Mouse (Mus musculus) embryonic fibroblast, embryonic 13.5 days (primary cell): ENCODE measurements around the gene Mier3. TPM values are rescaled to one million over a fixed set of nuclear protein-coding genes. Genes with fewer than 3 reads are reported as not detected.
A peak's percentile ranks its signal among the peaks of the same experiment; 100 is the strongest.

ENCODE experiments used
- H3K27ac ChIP-seq: 2 replicates; pipeline ENCODE4 v1.5.1; 2012; ENCODE audit warnings: low read length, control low read depth, inconsistent platforms; ENCODE audit not compliant: insufficient read depth
- H3K4me1 ChIP-seq: 2 replicates; pipeline ENCODE4 v1.6.1; 2011; ENCODE audit warnings: low read length; ENCODE audit not compliant: control insufficient read depth, insufficient read depth
- H3K4me3 ChIP-seq: 2 replicates; pipeline ENCODE4 v1.5.1; 2011; ENCODE audit warnings: mild to moderate bottlenecking, control low read depth, low read length; ENCODE audit not compliant: insufficient read depth
- CTCF ChIP-seq: IDR thresholded peaks from 2 replicates; pipeline ENCODE4 v1.5.1; 2011; ENCODE audit warnings: mild to moderate bottlenecking, control low read depth, low read length, moderate library complexity, borderline replicate concordance; ENCODE audit not compliant: insufficient read depth
- POLR2A ChIP-seq: IDR thresholded peaks from 2 replicates; pipeline ENCODE4 v1.6.1; 2011; ENCODE audit warnings: low read depth, mild to moderate bottlenecking, control low read depth, low read length, moderate library complexity
- polyA plus RNA-seq: library from polyadenylated mRNA; stranded (reverse); fragments of >200 nt; gene quantifications from 2 replicates; pipeline ENCODE4 v1.2.4, GENCODE M21; 2011; ENCODE audit warnings: low read depth; ENCODE audit not compliant: missing spikeins, insufficient read length

The Mier3 gene
- polyA plus RNA-seq, 1 experiment = 32.3 TPM

GRCm38 (mm10) chr13:111656769-111657168 is 24.0 kb upstream of the Mier3 start:
- Histone ChIP-seq H3K4me1 (no peaks in the 10 kb centered on the region), H3K4me3 (no peak overlapping the region), H3K27ac (no peak overlapping the region)
- TF ChIP-seq CTCF (no peak), POLR2A (no peak)

GRCm38 (mm10) chr13:111658501-111659280 is 22.1 kb upstream of the Mier3 start:
- no peaks in the 10 kb centered on the region for H3K4me1 ChIP-seq
- no peak overlapping the region for H3K27ac ChIP-seq
- TF ChIP-seq CTCF (no peak), POLR2A (no peak)
- H3K4me3 ChIP-seq = no peak overlapping the region

GRCm38 (mm10) chr13:111659430-111659829 is 21.3 kb upstream of the Mier3 start:
- TF ChIP-seq CTCF (no peak), POLR2A (no peak)
- no peak overlapping the region for H3K4me3 ChIP-seq
- no peaks in the 10 kb centered on the region for H3K4me1 ChIP-seq
- H3K27ac ChIP-seq = no peak overlapping the region

GRCm38 (mm10) chr13:111660072-111660471 is 20.7 kb upstream of the Mier3 start:
- H3K4me1 ChIP-seq = no peaks in the 10 kb centered on the region
- TF ChIP-seq CTCF (no peak), POLR2A (no peak)
- no peak overlapping the region for H3K4me3 ChIP-seq
- H3K27ac ChIP-seq = no peak overlapping the region

GRCm38 (mm10) chr13:111660556-111660955 is 20.2 kb upstream of the Mier3 start:
- Histone ChIP-seq H3K4me1 (no peaks in the 10 kb centered on the region), H3K4me3 (no peak overlapping the region), H3K27ac (no peak overlapping the region)
- TF ChIP-seq POLR2A (no peak), CTCF (no peak)

GRCm38 (mm10) chr13:111668016-111668415 is 12.8 kb upstream of the Mier3 start:
- no peaks in the 10 kb centered on the region for H3K4me1 ChIP-seq
- TF ChIP-seq CTCF (no peak), POLR2A (no peak)
- no peak overlapping the region for H3K27ac ChIP-seq
- H3K4me3 ChIP-seq = no peak overlapping the region

- no peak overlapping the region for H3K4me3 ChIP-seq
- no peaks in the 10 kb centered on the region for H3K4me1 ChIP-seq
- TF ChIP-seq POLR2A (no peak), CTCF (no peak)
- H3K27ac ChIP-seq = no peak overlapping the region
These were observed 3.9 kb upstream of the Mier3 start for GRCm38 (mm10) chr13:111676841-111677240.

- Histone ChIP-seq H3K4me1 (peaks cover 3% of the 10 kb centered on the region; the same call in 1 of the 2 replicates), H3K27ac (no peak overlapping the region), H3K4me3 (no peak overlapping the region)
- TF ChIP-seq POLR2A (no peak), CTCF (no peak)
These were observed 3.4 kb downstream of the Mier3 start for GRCm38 (mm10) chr13:111684056-111684625.

- Histone ChIP-seq H3K4me3 (peak overlapping the region; percentile 53), H3K4me1 (peaks cover 3% of the 10 kb centered on the region; the same call in 1 of the 2 replicates), H3K27ac (peak overlapping the region; percentile 35)
- TF ChIP-seq CTCF (no peak), POLR2A (peak; percentile 63)
These were observed 5.1 kb downstream of the Mier3 start for GRCm38 (mm10) chr13:111685751-111686462.
